Mouse (Mus musculus): ENCODE measurements around the gene Gm10720.
"Not testable (repeated sequence)": the region's sequence is repeated elsewhere in the genome, so short reads cannot be mapped to it uniquely, and the experiment has no call there.

- not testable (repeated sequence) for TF ChIP-seq CTCF, POLR2A (IDR thresholded peaks at IDR 0.05; ENCODE audit: insufficient read depth, low read depth, low read length)
Observed at GRCm38 (mm10) chr9:3001948-3002659, 13.3 kb upstream of the Gm10720 start.

All from olfactory bulb, adult 2 months (tissue).